Mouse (Mus musculus) megakaryocyte, adult 5-6 weeks (primary cell): Measurements from ENCODE around the gene Nanos1. TPM values are rescaled to one million over a fixed set of nuclear protein-coding genes. Genes with fewer than 3 reads are reported as not detected.

Experiments
- ATAC-seq: 2 replicates; pipeline ENCODE4 v1.8.0; 2016; ENCODE audit warnings: mild to moderate bottlenecking, inconsistent platforms; ENCODE audit not compliant: poor library complexity, severe bottlenecking
- total RNA-seq, 2 experiments: library from RNA; stranded (forward) in 1 of 2; stranded (reverse) in 1 of 2; fragments of 153-499, 151-499 nt in 1 of 2; fragments of 221-1000, 200-1000 nt in 1 of 2; gene quantifications; 2 replicates each; pipeline versions ENCODE4 v1.2.3 to v1.2.4; 2015 to 2017

Gene Nanos1
- 1.8 and 2.6 TPM in 2 replicates for total RNA-seq (2015)
- 1.6 and 2.1 TPM in 2 replicates for total RNA-seq (2017)

GRCm38 (mm10) chr19:60755438-60756191 lies at the start of gene Nanos1:
Nanos1 (plus strand) TSS chr19:60755987.
- peak; percentile 88 for ATAC-seq

GRCm38 (mm10) chr19:60709193-60709900 lies 46.4 kb upstream of the Nanos1 start:
- ATAC-seq, result no peak

GRCm38 (mm10) chr19:60710196-60710595 lies 45.6 kb upstream of the Nanos1 start:
- ATAC-seq, result no peak

- no peak for ATAC-seq
These were observed 43.2 kb upstream of the Nanos1 start for GRCm38 (mm10) chr19:60712577-60712976.

- no peak for ATAC-seq
These were observed 39.4 kb upstream of the Nanos1 start for GRCm38 (mm10) chr19:60716381-60716780.

- ATAC-seq, result peak; percentile 96
These were observed 25.4 kb upstream of the Nanos1 start for GRCm38 (mm10) chr19:60730281-60730852.

GRCm38 (mm10) chr19:60731299-60731698 lies 24.5 kb upstream of the Nanos1 start:
- no peak for ATAC-seq

- no peak for ATAC-seq
These were observed 23.8 kb upstream of the Nanos1 start for GRCm38 (mm10) chr19:60731966-60732365.

GRCm38 (mm10) chr19:60740560-60740959 lies 15.2 kb upstream of the Nanos1 start:
- ATAC-seq, result no peak

GRCm38 (mm10) chr19:60743767-60744547 lies 11.8 kb upstream of the Nanos1 start:
- ATAC-seq, result peak; percentile 27; the same call in 1 of the 2 replicates

- no peak for ATAC-seq
These were observed 8.0 kb upstream of the Nanos1 start for GRCm38 (mm10) chr19:60747801-60748200.

- peak; percentile 39 for ATAC-seq
These were observed 658 bp downstream of the Nanos1 start for GRCm38 (mm10) chr19:60756192-60757098.

- ATAC-seq, result no peak
These were observed 1.5 kb downstream of the Nanos1 start for GRCm38 (mm10) chr19:60757099-60757785.

GRCm38 (mm10) chr19:60758896-60759835 lies 3.4 kb downstream of the Nanos1 start:
- ATAC-seq, result no peak

GRCm38 (mm10) chr19:60773366-60773765 lies 17.6 kb downstream of the Nanos1 start:
- ATAC-seq, result no peak

- no peak for ATAC-seq
These were observed 26.2 kb downstream of the Nanos1 start for GRCm38 (mm10) chr19:60782034-60782433.

GRCm38 (mm10) chr19:60784712-60785111 lies 28.9 kb downstream of the Nanos1 start:
- ATAC-seq, result no peak

- ATAC-seq, result no peak
These were observed 31.8 kb downstream of the Nanos1 start for GRCm38 (mm10) chr19:60787465-60788150.
